Mouse (Mus musculus): ENCODE data around the gene Creb5. TPM values are rescaled to one million over a fixed set of nuclear protein-coding genes. Genes with fewer than 3 reads are reported as not detected.

Creb5 gene
- total RNA-seq, 4 experiments from 2014 or later, result 2.5 to 4.4 (median 3.3) TPM

- no peak for DNase-seq
These were observed 307.2 kb downstream of the Creb5 start for GRCm38 (mm10) chr6:53594316-53594715.

GRCm38 (mm10) chr6:53596402-53596801 is 309.3 kb downstream of the Creb5 start:
- DNase-seq, result no peak

- no peak for DNase-seq
These were observed 316.0 kb downstream of the Creb5 start for GRCm38 (mm10) chr6:53603041-53603440.

- DNase-seq, result no peak
These were observed 316.6 kb downstream of the Creb5 start for GRCm38 (mm10) chr6:53603695-53604094.

GRCm38 (mm10) chr6:53604386-53604785 is 317.3 kb downstream of the Creb5 start:
- DNase-seq, result no peak

GRCm38 (mm10) chr6:53605184-53605583 is 318.1 kb downstream of the Creb5 start:
- no peak for DNase-seq

- DNase-seq, result no peak
These were observed 324.4 kb downstream of the Creb5 start for GRCm38 (mm10) chr6:53611451-53611945.

- DNase-seq, result no peak
These were observed 325.6 kb downstream of the Creb5 start for GRCm38 (mm10) chr6:53612681-53613080.

- no peak for DNase-seq
These were observed 328.6 kb downstream of the Creb5 start for GRCm38 (mm10) chr6:53615440-53616211.

- no peak for DNase-seq
These were observed 331.1 kb downstream of the Creb5 start for GRCm38 (mm10) chr6:53618164-53618563.

- no peak for DNase-seq
These were observed 332.6 kb downstream of the Creb5 start for GRCm38 (mm10) chr6:53619676-53620075.

- no peak for DNase-seq
These were observed 334.2 kb downstream of the Creb5 start for GRCm38 (mm10) chr6:53621295-53621694.

- no peak for DNase-seq
These were observed 337.6 kb downstream of the Creb5 start for GRCm38 (mm10) chr6:53624455-53625276.

GRCm38 (mm10) chr6:53626044-53626443 is 339.0 kb downstream of the Creb5 start:
- DNase-seq, result no peak

- DNase-seq, result no peak
These were observed 341.6 kb downstream of the Creb5 start for GRCm38 (mm10) chr6:53628714-53629113.

GRCm38 (mm10) chr6:53635453-53635852 is 348.4 kb downstream of the Creb5 start:
- DNase-seq, result no peak

GRCm38 (mm10) chr6:53637356-53638351 is 350.6 kb downstream of the Creb5 start:
- DNase-seq, result no peak

GRCm38 (mm10) chr6:53641633-53642605 is 354.8 kb downstream of the Creb5 start:
- no peak for DNase-seq

GRCm38 (mm10) chr6:53642826-53643356 is 355.8 kb downstream of the Creb5 start:
- DNase-seq, result no peak

- DNase-seq, result no peak
These were observed 356.4 kb downstream of the Creb5 start for GRCm38 (mm10) chr6:53643481-53643880.

GRCm38 (mm10) chr6:53644056-53644455 is 357.0 kb downstream of the Creb5 start:
- no peak for DNase-seq

Data from adrenal gland, adult 8-10 months (tissue).